Mouse (Mus musculus) brain, adult 2 months (tissue): ENCODE data around the gene Ubxn11.
A peak's percentile ranks its signal among the peaks of the same experiment; 100 is the strongest.

Source experiments
- DNase-seq: peaks from one replicate; pipeline ENCODE4 v3.0.0; 2011; ENCODE audit warnings: low read depth, low spot score

Gene Ubxn11

DNA sequence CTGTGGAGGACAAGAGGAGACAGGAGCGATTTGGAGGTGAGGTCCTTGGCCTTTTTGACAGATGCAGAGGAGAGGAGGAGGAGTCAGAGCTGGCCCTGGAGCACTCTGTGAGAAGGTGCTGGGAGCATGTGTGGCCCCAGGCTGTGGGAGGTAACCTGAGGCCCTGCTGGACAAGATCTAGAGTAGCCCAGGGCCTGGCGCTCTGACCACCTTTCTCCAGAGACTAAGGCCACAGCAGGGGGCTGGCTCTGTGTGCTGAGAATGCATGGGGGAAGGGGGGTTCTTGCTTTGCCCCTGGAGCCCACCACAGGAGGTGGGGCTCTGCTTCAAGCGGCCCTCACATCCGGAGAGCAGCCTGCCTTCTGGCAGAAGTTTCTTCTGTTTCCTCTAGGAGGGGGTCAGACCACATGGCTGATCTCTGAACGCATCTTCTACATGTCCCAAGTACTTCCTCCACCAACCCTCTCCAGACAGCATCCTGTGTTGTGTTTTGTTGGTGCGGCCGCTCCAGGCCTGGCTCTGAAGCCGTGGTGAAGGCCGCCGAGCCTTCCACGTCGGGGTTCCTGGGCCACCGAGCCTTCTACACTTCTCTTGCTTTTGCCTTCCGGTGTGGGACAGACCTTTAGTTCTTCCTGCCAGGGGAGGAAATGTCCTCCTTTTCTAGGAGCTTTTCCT is 15.9 kb downstream of the Ubxn11 start:
- no peak for DNase-seq

DNA sequence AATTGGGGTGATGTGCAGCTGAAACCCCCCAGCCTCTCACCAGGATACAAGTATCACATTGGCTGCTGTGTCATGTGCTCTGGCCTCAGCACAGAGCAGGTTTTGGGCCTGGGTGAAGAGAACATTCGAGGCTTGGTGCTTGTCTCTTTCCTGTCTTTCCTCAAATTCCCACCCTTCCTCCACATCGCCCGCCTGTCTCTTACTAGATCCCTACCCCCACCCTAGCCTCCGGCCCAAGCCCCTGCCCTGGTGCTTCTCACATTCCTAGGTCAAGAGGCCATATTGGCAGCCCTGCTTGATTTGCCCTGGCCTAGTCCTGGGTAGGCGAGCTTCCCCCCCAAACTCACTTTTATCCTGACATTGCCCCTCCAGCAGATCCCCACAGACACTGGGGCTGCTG is 16.7 kb downstream of the Ubxn11 start:
- no peak for DNase-seq

DNA sequence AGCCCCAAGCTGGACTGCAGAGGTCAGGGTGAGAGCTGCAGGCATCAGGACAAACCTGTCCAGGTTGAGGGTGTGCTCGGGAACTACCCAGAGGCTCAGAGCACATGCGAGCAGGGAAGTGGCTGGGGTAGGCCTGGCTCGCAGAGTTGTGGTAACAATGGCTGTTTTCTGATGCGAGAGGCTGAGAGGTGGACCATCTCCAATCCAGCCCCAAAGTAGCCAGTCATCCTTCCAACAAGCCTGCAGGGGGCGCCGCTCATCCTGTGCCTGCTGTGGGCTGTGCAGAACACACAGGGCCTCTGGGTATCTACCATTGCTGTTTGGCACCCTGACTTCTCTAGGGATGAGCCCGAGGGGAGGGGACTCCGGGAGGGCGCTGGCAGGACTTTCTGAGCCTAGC is 17.3 kb downstream of the Ubxn11 start:
- peak; percentile 49 for DNase-seq

DNA sequence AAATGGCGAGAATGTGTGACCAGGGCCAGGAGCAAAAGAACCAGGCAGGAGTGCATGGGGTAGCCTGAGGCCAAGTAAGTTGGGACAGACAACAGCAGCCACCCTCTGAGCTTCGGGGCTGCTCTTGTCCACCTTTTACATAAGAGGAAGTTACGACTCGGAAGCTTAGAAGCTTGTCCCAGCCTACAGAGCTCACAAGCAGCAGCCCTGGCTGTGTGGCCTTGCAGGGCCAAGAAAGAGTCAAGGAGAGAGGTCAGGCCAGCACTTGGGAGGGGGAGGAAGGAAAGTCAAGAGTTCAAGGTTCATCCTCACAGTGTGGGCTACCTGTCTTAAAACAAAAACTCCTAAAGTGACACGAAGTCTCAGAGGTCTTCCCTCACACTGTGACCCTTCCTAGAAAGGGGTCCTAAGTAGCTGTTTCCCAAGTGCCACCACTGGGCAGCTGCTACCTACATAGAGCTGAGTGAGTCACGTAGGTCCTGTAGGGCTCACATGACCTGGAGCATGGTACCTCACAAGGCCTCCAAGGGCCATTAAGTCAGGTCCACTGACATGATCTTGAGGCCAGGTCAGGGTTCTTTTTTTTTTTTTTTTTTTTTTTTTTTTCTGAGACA is 17.9 kb downstream of the Ubxn11 start:
- DNase-seq, result no peak

DNA sequence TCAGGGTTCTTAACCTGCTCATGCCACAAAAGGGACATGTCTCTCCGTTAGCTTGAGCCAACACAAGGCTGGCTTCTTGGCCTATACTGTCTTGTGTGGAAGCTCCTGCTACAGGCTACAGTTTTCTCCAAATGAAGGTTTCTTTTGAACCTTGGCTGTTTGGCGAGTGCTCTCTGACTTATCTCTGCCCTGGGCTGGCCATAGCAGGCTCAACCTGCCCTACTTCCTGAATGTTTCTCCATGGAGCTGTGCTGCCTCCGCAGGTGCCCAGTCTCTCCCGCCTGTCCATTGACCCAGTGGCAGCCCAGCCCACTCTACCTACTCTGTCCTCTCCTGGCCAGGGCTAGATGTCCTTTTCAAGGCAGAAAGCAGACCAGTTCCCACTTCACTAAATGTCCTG is 18.5 kb downstream of the Ubxn11 start:
- no peak for DNase-seq

DNA sequence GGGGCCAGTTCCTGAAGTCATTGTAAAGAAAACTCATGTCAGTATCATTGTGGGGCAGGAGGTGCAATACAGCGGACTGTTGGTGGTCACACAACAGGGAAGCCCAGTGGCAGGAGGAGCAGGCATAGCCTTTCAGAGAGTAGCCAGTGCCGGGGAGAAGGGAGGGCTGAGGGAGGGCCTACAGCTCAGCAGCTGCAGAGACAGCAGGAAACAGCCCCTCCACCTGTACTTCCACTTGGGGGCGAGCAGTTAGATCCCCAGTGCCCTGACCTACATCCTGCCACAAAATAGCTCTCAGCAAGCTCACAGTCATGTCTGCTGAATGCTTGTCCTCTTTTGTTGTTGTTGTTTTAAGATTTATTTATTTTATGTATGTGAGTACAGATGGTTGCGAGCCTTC is 19.2 kb downstream of the Ubxn11 start:
- DNase-seq, result no peak

DNA sequence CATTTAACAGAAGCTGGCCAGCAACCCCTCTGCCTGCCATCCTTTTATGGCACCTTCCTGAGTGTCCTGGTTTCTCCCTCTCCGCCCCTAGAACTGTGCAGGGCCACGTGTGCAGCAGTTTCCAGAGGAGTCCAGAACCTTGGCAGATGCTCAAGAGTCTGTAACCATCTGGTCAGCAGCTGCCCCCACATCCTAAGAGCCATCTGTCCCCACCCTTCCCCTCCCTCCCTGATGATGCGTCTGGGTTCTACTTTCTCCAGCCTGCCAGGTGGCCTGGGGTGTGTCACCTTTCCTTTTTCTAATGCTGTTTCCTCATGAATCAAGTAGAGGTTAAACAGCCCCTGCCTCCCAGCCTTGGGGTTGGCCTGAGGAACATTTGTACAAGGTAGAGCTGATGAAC is 19.9 kb downstream of the Ubxn11 start:
- DNase-seq, result peak; percentile 52

DNA sequence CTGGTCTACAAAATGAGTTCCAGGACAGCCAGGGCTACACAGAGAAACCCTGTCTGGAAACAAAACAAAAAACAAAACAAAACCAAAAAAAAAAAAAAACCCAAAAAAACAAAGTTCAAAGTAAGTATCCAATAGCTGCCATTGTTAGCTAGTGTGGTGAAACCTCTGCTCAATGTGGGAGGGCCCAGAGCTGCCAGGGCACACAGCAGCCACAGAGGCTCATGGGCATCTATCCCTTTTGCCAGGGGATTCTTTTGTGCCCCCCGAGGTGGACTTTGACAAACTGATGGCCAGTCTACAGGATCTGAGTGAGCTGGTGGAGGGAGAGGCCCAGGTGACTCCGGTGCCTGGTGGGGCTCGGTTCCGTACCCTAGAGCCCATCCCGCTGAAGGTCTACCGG is 20.8 kb downstream of the Ubxn11 start:
- no peak for DNase-seq

DNA sequence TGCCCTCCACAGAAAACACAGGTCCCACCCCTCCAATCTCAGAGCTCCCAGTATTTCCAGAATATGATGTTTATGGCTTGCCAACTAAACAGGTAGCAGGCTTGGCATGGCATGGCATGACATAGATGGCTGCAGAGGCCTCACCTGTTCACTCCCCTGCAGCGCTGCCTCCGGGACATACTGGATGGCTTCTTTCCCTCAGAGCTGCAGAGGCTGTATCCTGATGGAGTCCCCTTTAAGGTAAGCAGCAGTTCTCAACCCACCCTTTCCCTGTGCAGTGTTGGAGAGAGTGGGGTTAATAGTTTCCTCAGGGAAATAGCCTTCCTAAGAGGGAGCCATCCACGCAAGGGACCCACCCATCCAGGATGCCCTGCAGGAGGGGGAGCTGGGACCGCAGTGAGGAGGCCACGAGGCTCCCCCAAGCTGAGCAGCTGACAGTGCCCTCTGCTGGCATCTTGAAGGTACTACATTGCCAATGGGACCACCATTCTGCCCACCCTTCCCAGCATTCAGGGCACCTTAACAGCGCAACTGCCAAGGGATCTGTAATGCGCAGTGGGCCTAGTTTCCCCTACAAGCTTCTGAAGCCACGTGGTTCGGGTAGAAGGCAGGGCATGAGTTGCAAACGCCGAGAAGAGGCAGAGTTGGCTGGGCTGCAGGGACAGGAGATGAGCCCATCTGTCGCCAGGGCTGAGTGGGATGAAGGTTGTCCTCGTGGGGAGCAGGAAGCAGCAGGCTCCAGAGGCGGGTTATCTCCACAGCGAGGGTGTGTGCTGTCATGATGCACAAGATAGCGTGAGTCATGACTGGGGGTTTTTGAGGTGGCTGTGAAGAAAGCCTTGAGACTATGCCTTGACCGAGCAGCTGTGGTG is 21.5 kb downstream of the Ubxn11 start:
- peak; percentile 96 for DNase-seq

DNA sequence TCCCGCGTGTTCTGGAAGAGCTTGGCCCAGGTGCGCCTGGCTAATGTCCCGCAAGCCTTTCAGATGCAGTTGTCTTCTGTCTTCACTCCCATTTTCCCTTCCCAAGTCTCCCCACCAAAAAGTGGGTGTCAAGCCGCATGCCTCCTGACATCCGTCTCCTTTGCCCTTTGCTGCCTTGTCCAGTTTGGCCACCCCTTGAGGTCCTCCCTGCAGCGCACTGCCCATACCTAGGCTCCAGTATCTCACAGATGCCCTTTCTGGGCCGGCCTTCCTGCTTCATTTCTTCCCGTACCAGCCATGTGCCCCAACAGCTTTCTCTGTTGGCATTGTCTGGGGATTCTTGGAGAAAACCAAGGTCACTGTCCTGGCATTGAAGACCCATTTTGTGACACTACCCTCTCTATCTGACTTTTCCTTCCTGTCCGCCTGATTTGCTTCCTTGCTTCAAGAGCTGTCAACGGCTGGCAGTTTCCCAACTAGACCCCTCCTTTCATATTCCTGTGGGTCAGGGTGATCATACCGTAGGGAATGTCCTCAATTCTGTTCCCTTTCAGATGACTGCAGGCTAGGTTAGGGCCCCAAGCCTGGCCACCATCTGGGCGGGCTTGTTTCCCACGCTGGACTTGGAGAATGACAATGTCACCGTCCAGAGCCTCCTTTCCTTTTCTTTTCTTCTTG is 23.2 kb downstream of the Ubxn11 start:
- no peak for DNase-seq

DNA sequence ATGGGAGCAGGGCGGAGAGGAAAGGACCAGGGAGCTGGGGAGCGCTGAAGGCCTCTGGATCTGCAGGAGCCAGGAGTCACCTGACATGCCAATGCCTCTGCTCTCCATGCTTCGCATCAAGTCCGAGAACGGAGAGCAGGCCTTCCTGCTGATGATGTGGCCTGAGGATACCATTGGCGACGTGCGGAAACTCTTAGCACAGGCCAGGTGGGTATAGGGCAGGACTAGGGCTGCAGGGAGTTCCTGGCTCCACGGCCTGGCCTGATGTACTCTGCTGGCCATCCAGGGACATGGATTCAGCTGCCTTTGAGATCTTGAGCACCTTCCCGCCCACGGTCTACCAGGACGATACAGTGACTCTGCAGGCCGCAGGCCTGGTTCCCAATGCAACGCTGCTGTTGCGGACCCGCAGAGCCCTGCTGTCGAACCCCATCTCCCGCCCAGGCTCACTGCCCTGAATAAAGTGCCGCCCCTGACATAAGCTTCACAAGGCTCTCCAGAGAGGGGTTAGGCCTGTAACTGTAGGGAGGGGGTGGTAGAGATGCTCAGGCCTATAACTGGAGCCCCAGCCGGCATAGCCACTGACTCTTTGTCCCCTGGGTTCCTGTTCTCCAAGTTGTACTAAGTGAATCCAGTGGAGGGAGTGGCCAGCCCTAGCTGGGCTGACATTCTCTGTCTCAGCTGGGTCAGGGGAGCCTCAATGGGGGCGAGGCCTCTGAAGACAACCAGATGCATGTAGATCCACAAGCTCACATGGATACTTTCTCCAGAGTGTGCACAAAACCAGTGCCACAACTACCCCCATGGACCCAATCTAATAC is 24.1 kb downstream of the Ubxn11 start:
- DNase-seq, result no peak

DNA sequence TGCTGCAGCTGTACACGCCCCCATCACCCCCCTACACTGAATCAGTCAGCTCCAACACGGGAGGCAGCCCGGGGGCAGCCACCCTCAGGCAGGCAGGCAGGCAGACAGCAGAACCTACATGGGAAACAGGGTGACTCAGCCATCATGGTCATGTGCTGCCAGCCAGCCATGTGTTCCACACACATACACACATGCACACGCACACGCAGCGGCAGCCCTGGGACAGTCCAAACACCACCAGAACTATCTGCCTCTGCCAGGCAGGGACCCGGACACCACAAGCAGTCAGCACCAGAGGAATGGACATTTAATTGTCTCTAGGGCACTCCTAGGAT is 24.7 kb downstream of the Ubxn11 start:
- DNase-seq, result peak; percentile 91

DNA sequence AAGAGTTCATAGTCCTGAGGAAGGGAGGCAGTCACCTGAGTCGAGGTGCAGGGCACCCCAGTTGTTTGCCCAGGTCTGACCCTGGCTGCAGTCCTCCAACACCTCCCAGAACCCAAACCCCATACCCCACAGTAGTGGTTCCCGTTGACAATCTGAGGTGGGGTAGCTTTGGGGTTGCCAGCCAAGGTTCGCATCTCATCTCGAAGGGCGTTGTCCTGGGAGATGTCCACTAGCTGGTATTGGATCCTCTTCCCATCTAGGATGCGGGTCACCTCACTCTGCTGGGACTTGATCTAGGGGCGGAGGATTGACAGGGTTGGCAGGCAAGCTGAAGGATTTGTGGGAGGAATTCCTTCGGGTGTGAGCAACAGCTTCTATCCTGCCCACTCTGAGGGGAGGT is 25.4 kb downstream of the Ubxn11 start:
- no peak for DNase-seq

DNA sequence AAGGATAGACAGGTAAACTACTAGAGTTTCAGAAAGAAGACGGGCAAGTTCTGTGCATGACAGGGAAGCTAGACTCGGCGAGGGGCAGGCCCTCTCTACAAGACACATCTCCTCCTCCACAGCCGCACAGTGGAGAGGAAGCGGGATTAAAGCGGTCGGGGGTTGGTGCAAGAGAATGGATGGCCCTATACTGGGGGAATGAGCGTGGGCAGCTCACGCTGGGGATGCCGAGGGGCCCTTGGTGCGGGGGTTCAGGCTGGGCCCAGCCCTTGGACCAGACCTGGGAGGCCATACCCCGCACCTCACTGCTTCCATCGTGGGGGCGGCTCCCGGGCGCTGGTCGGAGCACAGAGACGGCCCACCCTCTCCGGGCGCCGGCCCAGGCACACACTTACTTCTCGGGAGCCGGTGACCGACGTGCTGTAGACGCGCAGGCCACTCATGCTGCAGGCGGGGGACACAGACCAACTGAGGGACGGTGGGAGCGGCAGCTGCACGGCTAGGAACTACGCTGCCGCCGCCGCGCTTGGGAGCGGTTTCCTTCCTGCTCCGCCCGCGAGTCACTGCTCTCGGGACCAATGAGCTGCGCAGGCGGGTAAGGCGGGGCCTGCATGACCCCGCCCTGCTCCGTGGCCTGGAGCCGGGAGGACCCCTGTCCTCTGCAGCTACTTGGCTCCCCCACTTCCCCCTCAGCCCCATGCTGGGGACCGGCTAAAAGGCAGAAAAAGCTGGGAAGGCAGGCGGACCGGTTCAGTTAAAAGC is 26.0 kb downstream of the Ubxn11 start, which contains the start of gene Sh3bgrl3:
Gene Sh3bgrl3 (minus strand): TSS at position 569 of the 762 bp plus-strand sequence.
- peak; percentile 95 for DNase-seq

DNA sequence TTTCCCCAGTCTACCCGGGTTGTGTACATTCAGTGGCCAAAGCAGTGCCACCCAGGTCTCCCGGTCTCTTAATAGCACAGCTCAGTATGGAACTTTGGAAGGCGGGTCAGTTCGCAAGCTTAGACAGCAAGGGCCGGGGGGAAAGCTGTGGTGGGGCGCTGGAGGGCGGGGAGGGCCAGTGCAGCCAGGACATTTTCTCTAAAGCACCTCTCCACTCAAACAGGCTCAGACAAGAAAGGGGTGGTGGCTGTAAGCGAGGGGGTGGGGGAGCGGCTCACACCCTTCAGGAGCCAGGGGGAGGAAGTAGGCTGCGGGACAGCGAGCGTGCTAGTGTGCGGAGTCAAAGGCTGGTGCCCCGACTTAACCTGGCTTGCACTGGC is 26.6 kb downstream of the Ubxn11 start:
- DNase-seq, result peak; percentile 32

DNA sequence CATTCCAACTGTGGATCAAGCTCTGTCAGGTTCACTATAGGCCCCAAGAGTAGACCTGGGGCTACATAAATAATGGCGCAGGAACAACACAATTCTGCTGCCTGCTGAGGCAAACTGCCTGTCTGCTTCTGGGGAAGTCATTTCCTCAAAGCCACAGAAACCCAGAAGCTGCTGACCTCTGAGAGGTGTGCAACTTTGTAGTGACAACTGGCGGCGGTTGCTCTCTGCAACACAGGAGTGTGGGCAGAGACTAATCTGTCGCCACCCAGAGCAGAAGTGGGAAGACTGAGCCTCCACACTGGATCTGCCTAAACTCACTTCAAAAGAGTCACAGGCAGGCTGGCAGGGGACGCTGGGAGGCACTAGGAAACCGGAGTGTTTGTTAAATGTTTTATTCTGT is 27.1 kb downstream of the Ubxn11 start:
- DNase-seq, result peak; percentile 56

DNA sequence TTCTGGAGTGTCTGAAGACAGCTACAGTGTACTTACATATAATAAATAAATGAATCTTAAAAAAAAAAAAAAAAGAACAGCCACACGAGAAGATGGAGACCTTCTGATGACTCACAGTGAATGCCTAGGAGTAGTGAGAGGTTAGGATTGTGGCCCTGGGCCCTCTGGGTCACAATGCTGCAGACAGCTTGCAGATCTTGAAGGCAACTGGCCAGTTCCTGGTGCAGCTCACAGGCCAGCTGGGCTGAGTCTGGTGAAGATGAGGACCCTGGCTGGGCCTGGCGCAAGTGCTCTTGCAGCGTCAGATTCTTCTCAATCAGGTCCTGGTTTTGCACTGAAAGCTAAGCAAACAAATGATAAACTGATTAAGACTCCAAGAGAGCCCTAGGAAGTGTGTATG is 29.7 kb downstream of the Ubxn11 start:
- no peak for DNase-seq

DNA sequence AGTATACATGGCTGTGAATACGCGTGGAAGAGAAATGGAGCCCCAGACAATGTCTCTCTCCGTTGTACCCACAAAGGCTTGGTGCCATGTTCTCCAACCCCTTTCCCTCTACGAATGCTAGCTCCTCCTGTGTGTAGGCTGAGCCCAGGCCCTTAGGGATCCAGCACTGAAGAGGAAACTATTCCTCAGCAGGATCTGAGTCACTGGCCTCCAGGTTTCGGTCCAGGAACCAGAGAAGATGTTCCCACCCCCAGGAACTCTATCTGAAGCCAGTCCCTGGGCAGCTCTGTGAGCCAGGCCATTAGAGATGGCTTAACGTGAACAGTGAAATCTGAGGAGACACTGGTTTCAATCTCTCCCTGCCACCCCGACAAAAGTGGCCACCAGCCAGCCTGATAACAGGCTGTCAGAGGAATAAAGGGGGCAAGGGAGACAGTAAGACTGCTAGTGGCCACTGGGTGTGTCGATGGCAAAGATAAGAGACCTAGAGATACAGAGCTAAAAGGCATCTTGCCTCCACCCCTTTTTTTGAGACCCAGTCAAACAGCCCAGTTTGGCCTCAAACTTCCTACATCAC is 30.2 kb downstream of the Ubxn11 start:
- DNase-seq, result peak; percentile 47

DNA sequence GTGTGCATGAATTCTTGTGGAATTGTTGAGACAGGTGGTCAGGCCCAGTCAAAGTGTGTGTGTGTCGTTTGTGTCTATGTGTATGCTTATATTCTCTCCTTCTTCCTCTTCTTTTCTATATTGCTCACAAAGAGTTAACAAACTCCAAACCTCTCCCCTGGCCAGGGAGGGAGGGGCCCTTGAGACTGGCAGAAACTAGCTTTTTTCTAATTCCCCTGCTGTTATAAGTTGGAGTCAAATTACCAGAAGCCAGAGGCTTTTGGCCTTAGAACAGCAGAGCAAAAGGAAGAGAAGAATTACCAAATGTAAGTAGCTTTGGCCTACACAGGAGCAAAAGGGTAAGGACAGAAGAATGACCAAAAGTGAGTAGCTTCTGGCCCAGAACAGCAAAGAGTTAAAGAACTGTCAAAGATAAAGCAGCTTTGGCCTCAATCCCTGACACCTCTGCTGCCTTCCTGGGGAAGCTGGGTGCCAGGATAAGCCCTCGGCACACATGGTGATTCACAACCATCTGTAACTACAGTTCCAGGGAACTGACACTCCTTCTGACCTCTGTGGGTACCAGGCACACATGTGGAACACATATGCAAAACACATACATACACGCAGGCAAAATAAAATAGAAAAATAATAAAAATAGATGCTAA is 34.0 kb downstream of the Ubxn11 start:
- DNase-seq, result no peak

DNA sequence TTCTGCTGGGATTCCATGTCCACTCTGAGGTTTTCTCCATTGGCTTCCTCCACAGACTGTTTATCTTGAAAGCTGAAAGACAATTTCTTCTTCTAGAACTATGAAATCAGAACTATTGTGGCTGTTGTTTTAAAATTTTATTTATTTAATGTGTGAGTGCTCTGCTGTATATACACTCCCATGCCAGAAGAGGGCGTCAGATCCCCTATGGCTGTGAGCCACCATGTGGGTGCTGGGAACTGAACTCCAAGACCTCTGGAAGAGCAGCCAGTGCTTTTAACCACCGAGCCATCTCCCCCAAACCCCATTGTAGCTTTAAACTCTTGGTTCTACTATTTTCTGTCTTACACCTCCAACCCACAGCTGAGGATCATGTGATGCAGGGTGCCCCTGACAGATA is 36.5 kb downstream of the Ubxn11 start:
- DNase-seq, result no peak
